Mouse (Mus musculus) olfactory bulb, adult 2 months (tissue): ENCODE data around the gene Pth2.

ENCODE experiments used
- CTCF ChIP-seq: fragments of 200-500 bp; IDR thresholded peaks from 2 replicates; pipeline ENCODE4 v1.5.1; 2012; ENCODE audit warnings: low read depth, mild to moderate bottlenecking, low read length, moderate library complexity; ENCODE audit not compliant: insufficient read depth
- POLR2A ChIP-seq: fragments of 200-500 bp; IDR thresholded peaks from 2 replicates; pipeline ENCODE4 v1.6.1; 2012; ENCODE audit warnings: mild to moderate bottlenecking, low read depth, low read length, moderate library complexity; ENCODE audit not compliant: insufficient read depth

- TF ChIP-seq CTCF (peak; percentile 51; the same call in 1 of the 2 replicates), POLR2A (peak; percentile 99)
Observed at GRCm38 (mm10) chr7:45154096-45154992, 26.5 kb upstream of the Pth2 start, which contains the start of the genes Pih1d1 and Aldh16a1.
